Mouse (Mus musculus) fat pad, adult 2 months (tissue): Measurements from ENCODE around the gene Bag1.

Source experiments
- DNase-seq: peaks from one replicate; pipeline ENCODE4 v3.0.0-alpha.2; 2011; ENCODE audit warnings: low read depth, low spot score; ENCODE audit errors: extremely low read depth

Gene Bag1

GRCm38 (mm10) chr4:40948160-40948708, at the start of gene Bag1, which contains the start of gene Chmp5:
Gene Bag1 (minus strand): TSS chr4:40948294.
Gene Chmp5 (plus strand): TSS chr4:40948407.
- peak; percentile 84 for DNase-seq

DNA sequence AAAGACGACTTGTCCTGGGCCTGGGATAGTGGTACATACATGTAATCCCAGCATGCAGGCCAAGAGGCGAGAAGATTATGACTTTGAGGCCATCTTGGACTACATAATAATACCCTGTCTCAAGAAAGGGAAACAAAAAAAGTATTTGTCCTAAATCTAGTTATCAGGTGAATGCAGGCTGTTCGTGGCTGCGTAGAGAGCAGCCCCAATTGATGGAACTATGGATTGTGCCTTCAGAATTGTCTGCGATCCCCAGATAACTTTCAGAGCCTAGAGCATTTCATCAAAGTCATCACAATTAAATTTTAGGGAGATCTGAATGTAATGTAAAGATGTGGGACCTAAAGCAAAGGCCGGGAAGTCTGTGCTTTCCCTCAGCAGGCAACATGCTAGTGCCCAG, 48.2 kb upstream of the Bag1 start:
- DNase-seq = no peak

GRCm38 (mm10) chr4:40989633-40990032, 41.5 kb upstream of the Bag1 start:
- DNase-seq = no peak

- no peak for DNase-seq
These were observed 35.6 kb upstream of the Bag1 start for GRCm38 (mm10) chr4:40983686-40984085.

- no peak for DNase-seq
These were observed 34.4 kb upstream of the Bag1 start for GRCm38 (mm10) chr4:40982486-40982885.

DNA sequence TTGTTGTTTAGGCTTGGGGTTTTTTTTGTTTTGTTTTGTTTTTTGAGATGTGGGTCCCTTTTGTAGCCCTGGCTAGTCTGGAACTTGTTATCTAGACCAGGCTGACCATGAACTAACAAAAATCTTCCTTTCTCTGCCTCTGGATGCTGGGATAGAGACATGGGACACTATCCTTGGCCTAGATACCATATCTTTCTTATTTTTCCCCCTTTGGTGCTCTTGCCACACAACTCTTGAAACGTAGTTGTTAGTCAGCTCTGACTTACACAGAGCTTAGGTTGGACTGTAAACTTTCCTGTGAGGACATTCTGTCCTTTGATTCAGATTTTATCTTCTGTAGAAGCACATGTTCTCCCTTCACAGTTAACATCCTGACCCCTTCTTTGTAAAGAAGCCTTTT, 31.3 kb upstream of the Bag1 start:
- DNase-seq = no peak

DNA sequence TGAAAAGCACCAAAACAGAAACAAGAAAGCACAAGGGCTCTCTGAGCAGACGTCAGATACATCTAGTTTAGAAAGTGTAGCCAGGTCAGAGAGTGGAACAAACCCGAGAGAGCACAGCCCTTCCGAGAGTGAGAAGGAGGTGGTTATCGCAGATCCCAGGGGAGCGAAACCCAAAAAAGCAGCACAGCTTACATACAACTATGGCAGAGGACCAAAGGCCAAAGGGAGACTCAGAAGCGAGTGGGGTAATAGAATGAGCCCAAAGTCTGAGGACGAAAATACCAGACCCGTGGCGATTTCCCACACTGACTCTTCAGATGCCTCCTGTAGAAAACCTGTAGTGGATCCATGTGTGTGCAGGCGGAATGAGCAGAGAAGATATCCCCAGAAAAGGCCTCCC, 28.6 kb upstream of the Bag1 start:
- DNase-seq = no peak

GRCm38 (mm10) chr4:40975678-40976077, 27.6 kb upstream of the Bag1 start:
- DNase-seq = peak; percentile 63

- no peak for DNase-seq
These were observed 25.9 kb upstream of the Bag1 start for GRCm38 (mm10) chr4:40974011-40974410.

DNA sequence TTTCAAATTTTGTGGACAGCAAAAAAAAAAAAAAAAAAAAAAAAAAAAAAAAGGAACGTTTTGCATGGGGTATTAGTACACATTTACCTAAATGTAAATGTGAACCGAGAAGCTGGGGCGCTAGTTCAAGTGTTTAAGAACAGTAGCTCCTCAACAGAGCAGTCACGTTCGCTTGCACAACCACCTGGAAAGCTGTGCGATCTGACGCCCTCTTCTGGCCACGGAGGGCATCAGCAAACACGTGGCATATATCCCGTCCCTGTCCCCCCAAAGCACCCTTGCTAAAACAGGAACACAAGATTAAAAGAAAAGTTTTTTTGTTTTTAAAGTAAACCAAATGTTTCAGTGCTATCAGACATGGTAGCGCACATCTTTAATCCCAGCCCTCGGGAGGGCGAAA, 23.6 kb upstream of the Bag1 start:
- DNase-seq = no peak

DNA sequence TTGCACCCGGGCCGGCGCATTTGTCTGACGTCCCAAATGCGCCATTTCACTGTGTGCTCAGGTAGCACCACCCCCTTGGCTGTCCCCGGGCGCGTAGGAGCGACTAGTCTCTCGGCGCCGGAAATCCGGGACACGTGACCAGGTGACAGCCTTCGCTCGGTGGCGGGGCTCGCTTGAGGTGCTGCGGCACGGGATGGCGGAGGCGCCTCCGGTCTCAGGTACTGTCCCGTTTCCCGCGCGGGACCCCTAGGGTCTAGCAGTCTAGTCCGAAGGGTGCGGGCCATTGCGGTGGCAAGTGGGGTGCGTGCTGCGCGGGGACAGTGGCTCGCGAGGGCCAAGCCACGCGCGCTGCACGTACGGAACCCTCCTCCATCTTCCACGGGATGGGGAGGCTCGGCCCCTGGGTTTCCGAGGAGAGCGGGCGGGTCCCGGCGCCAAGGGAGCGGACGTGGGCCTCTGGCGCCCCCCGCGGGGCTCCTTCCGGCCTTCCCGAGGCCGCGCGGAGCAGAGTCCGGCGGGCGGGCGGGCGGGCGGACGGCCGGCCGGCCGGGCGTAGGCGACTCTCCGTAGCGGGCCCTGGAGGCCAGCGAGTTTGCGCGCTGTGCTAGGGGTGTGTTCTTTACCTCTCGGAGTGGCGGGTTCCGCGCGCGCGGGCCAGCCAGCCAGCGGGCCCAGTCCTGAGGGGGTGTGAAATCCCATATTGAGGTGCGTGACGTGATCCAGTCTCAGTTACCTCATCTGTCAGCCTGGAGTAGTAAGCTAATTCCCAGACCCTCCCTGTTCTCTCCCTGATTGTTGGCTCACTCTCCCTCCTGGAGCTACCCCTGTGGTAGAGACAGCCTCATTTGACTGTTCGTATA, 23.0 kb upstream of the Bag1 start, which contains the start of gene Nfx1:
Nfx1 (plus strand) TSS at position 65 of the 860 bp plus-strand sequence.
- DNase-seq = no peak

DNA sequence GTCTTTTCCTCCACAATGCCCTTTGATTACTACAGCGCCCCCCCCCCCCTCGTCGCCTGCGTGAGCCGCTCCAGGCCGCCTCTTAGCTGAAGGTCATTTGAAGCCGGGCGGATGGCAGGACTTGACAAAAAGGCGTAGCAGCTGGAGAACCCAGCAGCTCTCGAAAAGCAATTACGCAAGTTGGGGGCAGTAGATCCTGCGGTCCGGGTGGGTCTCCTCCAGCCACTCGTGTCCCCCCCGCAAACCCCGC, 22.4 kb upstream of the Bag1 start:
- no peak for DNase-seq

DNA sequence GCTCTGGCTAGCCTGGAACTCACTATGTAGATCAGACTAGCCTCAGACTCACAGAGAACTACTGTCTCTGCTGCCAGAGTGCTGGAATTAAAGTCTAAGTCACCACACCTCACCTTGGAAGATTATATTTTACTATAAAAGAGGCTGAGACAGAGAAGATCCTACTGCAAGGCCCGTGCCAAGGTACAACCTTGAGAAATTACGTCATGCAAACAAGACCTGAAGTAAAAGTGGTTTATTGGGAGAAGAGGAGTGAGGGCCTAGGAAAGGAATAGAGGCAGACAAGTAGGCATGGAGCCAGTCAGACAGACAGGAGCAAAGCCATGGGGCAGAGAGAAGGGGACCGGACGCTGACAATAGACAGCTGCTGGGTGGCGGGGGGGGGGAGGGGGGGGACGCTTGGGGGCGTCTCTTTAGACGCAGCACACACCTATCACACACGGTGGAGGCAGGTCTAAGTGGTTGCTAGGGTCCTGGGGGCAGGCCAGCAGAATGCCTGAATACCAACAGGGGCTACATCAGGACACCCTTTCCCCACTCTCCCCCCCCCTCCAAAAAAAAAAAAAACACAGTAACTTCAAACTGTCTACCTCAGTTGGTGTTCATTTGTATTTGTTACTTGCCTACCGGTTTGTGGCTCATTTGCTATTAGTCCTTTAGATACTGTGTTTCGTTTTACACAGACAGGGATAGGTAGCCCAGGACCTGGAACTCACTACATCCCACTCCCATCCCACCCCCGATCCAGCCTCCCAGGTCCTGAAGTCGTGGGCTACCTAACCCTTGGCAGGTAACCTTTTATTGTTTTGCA, 21.9 kb upstream of the Bag1 start:
- no peak for DNase-seq

GRCm38 (mm10) chr4:40969161-40969560, 21.1 kb upstream of the Bag1 start:
- no peak for DNase-seq

- DNase-seq = no peak
These were observed 15.4 kb upstream of the Bag1 start for GRCm38 (mm10) chr4:40963536-40963935.

- DNase-seq = no peak
These were observed 7.8 kb upstream of the Bag1 start for GRCm38 (mm10) chr4:40955942-40956341.

- DNase-seq = no peak
These were observed 5.4 kb upstream of the Bag1 start for GRCm38 (mm10) chr4:40953521-40953920.

- no peak for DNase-seq
These were observed 432 bp downstream of the Bag1 start for GRCm38 (mm10) chr4:40947565-40948159.

DNA sequence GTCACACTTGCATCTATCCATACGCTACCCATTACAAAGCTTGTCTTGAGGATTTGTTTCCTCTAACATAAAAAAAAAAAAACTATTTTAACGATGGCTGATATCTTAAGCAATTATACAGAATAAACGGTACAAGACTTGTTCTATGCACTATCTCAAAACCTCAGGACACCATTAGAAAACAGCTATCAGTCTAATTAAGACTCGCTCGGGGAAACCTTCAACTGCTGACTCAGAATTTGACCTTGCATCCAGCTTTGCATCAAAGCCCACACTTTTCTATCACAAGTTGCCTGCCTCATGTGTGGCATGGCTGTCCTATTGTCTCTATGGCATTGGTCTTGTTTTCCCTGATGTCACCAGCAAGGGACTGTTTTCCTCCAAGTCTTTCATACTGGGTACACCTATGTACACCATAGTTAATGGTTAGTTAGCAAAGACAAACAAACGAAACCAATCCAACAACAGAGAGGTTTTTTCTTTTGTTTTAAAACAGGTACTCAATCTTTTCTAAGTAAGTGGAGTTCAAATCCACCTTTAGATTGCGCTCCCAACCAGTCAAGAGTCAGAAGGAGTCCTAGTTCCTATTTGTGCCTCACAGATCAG, 1.5 kb downstream of the Bag1 start:
- DNase-seq = no peak

DNA sequence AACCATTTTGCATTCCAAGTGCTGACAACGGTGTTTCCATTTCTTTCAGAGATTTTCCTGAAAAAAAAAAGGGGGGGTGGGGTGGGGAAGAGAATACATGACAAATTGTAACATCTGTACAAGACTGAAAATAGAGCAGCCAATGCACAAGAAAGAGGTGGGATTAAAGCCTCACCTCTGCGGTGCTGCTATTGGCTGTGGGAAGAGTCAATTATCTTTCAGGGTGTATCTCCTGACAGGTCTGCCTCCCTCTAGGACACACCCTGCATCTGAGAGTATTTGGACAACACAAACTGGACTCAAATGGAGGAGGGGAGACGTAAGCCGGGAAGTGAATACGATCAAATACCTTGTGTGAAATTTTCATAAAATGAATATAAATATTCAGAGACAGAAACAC, 4.4 kb downstream of the Bag1 start:
- no peak for DNase-seq

DNA sequence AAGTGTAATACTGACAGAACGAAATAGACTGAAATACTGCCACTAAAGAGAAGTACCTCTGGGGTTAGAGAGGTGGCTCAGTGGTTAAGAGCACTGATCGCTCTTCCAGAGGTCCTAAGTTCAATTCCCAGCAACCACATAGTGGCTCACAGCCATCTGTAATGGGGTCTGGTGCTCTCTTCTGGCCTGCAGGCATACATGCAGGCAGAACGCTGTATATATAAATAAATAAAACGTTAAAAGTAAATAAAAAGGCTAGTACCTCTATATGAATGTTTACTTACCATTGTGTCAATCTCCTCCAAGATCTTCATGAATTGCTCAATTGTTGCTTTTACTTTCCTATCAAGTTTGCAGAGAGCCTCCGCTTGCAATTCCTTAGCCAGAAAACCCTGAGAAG, 9.3 kb downstream of the Bag1 start:
- no peak for DNase-seq
